Mouse (Mus musculus): Measurements from ENCODE around the gene Hist2h2aa2.
A peak's percentile ranks its signal among the peaks of the same experiment; 100 is the strongest.
"Not testable (repeated sequence)": the region's sequence is repeated elsewhere in the genome, so short reads cannot be mapped to it uniquely, and the experiment has no call there.

Gene Hist2h2aa2

DNA sequence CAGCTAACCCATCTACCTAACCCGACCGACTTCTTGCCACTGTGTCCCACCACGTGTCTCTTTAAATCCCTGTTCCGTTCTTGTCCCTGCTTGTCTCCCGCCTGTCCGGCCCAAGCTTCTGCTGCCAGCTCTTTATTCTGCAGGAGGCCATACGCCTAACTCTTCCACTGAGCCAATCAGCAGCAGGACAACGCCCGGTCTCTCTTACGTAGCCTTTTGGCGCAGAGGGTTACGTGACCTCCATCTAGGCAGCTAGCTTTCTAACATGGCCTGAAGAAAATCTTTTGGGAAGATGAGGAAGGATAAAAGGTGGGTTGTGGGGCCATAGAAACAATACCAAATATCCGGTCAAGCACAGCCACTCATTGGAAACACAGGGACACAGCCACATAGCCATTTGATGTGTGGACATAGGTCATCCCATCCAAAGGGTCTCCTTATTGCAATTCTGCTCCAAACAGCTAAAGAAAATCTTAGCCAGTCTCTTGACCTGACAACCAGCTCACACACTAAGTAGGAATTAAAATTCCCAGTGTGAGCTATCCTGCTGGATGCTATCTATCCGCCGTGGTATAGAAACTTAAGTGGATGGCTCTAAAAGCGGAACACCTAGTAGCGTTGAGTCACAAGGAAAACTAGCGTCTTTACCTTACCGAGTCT is 22.3 kb upstream of the Hist2h2aa2 start:
- peak; percentile 93 for DNase-seq (ENCODE audit: low read depth, low spot score)

DNA sequence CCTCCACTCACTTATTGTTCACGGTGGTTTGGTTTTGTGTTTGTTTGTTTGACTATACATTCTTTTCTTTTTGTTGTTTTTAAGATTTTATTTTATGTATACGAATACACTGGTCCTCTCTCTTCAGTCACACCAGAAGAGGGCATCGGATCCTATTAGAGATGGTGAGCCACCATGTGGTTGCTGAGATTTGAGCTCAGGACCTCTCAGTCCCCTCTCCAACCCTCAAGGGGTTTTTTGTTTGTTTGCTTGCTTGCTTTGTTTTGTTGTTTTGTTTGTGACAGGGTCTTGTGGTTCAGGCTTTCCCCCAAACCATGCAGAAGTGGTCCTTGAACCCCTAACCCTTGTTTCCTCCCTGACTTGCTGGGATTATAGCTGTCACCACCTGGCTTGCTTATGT is 21.5 kb upstream of the Hist2h2aa2 start:
- DNase-seq (ENCODE audit: low read depth, low spot score), result no peak

DNA sequence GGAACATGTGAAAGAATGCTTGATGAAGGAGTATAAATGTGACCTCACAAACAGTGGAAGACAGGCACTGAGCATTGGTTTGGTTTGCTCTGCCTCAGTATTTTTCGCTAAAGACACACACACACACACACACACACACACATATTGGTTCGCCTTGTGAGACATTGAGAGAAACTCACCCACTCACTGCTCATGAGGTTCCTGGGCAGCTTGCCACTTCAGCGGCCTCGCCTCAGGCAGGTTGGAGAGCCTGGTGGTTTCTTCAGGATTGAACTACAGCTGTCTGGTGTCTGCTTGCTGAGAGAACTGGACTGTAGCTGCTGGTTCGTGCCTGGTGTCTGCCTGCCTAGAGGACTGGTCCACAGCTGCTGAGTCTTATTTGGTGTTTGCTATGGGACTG is 20.1 kb upstream of the Hist2h2aa2 start:
- no peak for DNase-seq (ENCODE audit: low read depth, low spot score)

DNA sequence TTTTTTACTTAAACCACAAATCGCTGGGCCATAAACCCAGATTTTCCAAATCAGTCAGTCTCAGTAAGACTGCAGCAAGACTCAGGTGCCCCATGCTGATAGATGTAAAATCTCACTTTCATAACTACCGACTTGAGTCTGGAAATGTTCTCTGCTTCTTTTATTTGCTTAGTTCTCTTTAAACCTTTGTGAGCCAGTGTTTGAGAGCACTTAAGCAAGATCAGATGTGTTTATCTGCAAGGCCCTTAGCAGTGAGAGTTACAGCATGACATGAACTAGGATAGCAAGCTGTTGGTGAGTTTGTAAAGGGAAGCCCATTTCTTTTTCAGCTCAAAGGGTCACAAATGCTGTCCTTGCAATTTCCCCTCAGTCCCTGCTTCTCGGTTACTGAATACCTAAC is 17.1 kb upstream of the Hist2h2aa2 start:
- no peak for DNase-seq (ENCODE audit: low read depth, low spot score)

DNA sequence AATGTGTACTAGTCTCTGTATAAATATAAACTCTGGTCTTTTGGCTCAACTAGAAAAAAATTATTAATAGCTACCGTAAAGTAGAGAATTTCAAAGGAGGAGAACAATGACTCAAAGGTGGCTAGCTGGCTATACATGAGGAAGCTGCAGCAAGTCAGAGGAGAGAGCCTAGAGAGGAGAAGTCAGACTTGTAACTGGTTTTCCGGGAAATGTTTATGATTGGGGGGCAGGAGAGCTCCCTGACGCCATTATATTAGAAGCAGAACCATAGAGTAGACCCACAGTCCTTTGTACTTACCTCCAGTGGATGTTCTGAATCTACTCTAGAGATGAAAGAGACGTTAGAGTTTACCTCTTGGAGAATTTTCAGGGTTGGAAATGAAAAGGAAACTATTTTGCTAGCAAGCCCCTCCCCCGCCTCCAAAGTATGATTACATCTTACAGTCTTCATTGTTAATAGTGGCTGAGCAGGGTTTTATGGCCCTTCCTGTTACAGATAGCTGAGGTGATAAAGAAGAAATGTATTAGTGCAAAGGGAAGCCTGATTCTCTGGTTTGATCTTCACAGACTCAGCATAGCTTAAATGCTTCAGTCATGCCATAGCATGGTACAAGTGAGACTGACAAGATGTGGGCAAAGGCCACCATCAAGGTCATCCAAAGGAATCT is 16.0 kb upstream of the Hist2h2aa2 start:
- DNase-seq (ENCODE audit: low read depth, low spot score), result no peak

DNA sequence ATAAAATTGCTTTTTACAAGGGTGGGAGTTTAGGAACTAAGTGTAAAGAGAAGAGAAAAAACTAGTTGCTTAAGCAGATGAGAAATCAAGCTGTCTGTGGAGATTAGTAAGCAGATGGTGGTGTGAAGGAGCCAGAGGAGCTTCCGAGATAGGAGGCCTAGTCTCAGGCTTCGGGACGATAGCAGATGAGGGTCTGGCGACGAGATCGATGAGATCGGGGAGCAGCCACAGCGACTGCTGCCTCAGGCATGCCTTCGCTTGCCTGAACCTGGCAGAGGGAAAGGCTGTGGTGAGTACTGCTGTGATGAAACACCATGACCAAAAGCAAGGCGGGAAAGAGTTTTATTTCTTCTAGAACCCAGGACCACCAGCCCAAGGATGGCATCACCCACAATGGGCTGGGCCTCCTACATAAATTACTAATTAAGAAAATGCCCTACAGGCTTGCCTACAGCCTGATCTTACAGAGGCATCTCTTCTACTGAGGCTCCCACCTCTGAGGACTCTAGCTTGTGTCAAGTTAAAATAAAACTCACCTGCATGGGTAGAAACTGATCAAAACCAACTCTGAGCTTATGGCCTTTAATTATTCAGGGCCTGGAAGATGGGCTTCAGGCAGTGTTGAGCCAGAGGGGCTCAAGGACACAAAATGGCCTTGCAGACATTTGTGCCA is 14.7 kb upstream of the Hist2h2aa2 start:
- no peak for DNase-seq (ENCODE audit: low read depth, low spot score)

DNA sequence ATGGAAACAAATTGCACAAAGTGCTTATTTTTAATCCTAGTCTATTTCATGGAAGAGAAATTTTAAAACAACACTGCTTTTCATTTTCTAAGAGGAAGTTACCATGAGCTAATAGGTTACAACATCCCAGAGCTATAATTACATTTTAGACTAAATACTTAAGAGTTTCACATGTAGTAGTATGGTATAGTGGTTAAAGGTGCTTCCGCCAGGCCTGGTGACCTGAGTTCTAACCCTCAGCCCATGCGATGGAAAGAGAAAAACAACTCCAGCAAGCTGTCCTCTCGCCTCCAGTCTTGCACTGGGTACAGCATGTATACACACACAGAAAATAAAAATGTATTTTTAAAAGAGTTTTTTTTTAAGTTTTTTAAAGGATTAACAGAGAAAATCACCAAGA is 11.7 kb upstream of the Hist2h2aa2 start:
- no peak for DNase-seq (ENCODE audit: low read depth, low spot score)

DNA sequence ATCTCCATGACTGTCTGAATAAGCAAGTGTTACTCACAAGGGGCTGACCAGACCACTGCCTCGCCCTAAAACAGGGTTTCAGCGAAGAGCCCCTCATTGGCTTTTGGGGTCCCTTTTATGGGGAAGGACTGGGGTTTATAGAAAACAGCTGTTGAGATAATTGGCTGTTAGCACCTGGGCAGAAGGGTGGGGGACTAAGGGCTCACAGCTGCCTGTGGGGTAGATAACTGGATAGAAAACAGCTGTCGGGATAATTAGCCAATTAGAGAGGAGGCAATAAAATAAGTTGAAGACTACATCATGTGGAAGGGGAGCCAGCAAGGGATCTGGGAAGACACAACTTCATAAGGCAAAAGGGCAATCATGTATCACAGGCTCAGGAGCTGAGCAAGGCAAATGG is 10.8 kb upstream of the Hist2h2aa2 start:
- DNase-seq (ENCODE audit: low read depth, low spot score), result no peak

DNA sequence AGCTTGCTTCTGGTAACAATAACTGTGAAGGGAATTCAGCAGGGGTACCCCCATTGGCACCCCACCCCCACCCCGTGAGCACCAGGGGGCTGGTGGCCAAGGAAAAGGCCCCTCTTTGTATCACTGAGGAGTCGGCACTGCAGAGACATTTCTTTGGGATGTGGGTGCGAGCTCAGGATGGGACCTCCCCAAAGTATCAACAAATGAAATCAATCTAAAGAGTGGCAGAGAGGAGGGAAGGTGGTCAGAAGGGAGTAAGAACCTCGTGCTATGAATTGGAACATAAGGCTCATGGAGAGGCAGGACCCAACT is 8.9 kb upstream of the Hist2h2aa2 start:
- DNase-seq (ENCODE audit: low read depth, low spot score), result no peak

DNA sequence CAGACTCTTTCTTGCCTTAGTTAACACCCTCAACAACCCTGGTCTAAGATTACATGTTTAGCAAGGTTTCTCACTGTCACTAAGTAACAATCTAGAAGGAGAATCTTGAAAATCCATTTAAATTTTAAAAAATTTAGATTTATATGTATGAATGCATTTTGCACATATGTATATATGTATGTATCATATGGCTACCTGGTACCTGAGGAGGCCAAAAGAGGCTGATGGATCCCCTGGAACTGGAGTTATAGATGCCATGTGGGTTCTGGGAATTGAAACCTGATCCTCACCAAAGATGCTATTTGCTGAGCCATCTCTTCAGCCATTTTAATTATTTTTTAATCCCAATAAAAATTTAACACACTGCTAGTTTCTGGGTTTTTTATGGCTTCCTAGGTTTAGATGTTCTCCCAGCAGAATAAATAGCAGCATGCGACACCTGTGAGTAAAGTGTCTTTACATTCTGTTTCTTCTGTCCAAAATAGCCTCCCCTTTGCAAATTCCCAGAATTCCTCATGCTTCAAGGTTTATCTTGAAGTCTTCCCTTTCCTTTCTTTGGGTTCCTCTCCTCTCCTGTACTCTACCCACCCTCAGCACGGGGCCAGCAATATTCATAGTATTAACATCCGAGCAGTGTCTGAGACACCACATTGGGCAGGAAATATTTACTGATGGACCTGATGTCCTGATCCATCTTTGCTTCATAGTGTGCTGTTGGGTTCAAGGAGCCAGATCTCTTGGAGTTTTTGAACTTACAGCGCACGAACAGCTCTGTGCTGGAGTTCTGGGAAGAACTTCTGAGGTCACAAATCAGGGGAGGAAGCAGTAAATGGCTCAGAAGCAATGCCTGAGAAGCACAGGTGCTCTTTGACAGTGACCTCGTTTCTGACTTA is 8.3 kb upstream of the Hist2h2aa2 start:
- DNase-seq (ENCODE audit: low read depth, low spot score), result no peak

DNA sequence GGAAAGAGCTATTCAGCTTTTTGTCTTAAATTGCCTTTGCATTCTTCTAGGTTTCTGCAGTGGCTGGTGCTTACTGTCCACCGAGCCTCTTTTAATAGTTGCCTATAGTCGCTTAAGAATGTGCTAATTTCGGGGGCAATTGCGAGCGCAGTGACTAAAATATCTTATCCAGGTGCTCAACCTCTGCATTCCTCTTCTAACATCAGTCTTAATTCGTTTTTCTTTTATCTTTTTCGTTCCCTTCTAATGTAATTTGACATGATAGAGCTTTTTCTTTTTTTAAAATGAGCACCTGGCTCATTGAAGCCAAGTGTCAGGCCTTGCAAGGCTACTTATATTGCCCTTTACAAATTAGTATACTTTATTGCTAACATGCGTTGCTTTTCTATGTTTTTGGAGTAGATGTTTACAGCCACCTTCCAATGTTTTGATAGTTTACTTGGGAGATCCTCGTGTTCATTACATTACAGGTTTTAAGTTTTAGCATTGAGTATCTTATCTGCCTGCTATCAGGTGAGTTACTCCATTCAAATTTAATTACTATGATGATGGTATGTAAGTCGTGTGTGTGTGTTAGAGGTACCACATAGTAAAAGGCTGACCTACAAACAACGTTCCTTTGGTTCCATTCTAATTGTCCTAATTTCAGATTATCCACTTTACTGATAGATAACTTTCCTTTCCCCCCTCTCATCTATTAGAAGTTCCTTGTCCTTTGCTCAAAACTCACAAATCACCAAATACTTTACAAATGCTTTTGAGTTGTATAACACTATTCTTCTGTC is 7.5 kb upstream of the Hist2h2aa2 start:
- DNase-seq (ENCODE audit: low read depth, low spot score), result no peak

DNA sequence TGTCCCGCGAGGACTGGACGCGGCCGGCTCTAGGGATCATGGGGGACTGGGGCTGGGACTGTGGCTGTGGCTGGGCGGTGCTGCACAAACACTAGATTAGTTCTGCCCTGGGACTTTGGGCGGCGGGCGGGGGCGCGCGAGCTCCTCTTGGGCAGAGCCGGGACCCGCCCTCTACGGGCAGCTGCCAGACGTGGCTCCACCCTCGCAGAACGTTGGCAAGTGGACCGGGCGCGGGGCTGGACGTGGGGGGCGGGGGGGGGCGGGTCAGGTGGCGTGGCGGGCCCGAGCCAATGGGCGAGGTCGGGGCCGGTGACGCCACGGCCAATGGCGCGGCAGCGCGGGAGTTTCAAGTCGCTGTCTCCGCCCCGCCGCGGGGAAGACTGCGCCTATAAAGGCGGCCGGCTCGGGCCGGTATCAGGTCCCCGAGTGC is 6.4 kb upstream of the Hist2h2aa2 start, which contains the start of gene Hist2h3c1:
Hist2h3c1 (plus strand) TSS at position 259 of the 430 bp plus-strand sequence.
- not testable (repeated sequence) for DNase-seq (ENCODE audit: low read depth, low spot score)

DNA sequence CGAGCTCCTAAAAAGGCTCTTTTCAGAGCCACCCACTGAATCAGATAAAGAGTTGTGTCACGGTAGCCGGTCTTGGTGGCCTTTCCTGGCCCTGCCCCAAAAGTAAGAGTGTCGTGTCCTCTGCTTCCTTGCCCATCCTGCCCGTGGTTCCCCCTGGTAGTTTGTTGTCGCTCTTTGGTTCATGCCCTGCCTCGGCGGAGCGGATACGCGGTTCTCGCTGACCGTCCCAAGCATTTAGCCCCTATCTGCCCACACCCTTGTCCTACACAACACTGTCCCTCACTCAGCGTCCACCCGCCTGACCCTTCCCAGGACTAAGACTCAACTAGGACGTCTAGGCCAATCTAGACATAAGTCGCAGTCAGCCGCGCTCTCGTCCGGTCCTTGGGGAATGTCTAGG is 5.9 kb upstream of the Hist2h2aa2 start:
- DNase-seq (ENCODE audit: low read depth, low spot score), result not testable (repeated sequence)

DNA sequence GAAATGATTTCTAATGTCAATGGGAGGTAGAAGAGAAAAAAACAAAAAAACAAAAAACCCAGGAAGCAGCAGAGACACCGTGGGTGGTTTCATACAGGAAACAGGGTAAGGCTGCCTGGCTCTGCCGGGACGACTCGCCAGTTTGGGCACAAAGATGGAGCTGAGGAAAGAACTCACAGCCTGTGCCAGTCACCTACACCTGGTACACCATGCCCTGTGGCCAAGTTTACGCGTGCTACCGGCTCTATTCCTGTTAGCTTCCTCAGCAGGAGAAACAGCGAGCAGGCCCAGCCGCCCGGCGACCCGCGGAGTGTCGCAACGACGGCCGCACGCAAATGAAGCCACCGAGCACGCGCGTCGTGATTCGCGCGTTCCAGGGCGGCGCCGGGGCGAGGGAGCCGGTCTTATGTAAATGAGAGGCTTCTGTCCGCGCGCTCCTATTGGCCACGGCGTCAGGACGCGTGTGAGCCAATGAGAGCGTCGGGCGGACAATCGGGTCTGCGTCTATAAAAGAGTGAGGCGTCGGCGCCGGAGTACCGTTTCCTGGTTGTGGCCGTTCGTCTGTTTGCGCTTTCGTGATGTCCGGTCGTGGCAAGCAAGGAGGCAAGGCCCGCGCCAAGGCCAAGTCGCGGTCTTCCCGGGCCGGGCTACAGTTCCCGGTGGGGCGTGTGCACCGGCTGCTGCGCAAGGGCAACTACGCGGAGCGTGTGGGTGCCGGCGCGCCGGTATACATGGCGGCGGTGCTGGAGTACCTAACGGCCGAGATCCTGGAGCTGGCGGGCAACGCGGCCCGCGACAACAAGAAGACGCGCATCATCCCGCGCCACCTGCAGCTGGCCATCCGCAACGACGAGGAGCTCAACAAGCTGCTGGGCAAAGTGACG is 5.2 kb upstream of the Hist2h2aa2 start, which contains the start of gene Hist2h2aa1:
Hist2h2aa1 (plus strand) TSS at position 495 of the 884 bp plus-strand sequence.
- DNase-seq (ENCODE audit: low read depth, low spot score), result peak; percentile 88

DNA sequence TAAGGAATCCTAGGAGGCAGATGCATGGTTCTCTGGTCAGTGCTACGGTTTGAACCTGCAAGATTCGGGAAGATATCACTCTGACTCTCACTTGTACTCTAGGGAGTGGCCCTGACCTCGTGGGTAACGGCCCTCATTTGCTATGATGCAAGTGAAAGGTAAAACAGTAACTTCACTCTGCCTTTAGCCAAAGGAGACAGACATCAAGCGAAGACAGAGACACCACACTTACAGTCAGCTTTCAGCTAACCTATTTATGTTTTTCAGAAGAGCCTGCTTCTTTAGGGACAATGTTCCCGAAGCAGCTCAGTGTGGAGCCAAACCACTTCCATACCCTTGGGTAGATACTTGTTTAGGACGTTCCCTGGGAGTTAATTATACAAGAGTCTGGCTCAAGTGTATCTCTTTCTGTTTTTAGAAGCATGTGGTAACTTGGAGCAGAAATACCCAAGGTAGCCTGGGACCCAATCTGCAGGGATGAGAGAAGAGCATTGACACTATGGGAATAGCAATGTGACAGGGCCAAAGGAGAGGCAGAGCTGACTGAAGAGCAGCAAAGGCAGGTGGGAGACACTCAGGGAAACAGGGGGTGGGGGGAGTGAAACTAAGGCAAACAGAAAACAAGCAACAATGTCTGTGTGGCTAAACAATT is 4.0 kb upstream of the Hist2h2aa2 start:
- DNase-seq (ENCODE audit: low read depth, low spot score), result peak; percentile 53

DNA sequence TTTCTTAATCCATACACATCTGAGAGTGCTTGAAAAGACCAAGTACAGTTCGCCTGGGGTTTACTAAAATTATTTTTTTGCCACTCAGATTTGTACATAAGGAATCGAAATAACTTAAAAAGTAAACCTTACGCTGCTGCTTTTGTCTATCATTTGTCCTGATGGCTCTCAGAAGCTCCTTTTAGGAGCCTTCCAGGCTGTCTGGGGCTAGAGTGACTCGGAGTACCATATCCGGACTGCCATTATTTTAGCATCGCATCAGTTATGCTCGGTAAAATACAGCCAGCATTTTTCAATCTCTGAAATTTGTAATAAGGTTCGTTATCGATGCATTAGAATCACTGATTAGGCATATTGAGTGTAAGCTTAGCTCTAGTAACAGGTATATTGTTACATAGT is 722 bp upstream of the Hist2h2aa2 start:
- DNase-seq (ENCODE audit: low read depth, low spot score), result no peak

DNA sequence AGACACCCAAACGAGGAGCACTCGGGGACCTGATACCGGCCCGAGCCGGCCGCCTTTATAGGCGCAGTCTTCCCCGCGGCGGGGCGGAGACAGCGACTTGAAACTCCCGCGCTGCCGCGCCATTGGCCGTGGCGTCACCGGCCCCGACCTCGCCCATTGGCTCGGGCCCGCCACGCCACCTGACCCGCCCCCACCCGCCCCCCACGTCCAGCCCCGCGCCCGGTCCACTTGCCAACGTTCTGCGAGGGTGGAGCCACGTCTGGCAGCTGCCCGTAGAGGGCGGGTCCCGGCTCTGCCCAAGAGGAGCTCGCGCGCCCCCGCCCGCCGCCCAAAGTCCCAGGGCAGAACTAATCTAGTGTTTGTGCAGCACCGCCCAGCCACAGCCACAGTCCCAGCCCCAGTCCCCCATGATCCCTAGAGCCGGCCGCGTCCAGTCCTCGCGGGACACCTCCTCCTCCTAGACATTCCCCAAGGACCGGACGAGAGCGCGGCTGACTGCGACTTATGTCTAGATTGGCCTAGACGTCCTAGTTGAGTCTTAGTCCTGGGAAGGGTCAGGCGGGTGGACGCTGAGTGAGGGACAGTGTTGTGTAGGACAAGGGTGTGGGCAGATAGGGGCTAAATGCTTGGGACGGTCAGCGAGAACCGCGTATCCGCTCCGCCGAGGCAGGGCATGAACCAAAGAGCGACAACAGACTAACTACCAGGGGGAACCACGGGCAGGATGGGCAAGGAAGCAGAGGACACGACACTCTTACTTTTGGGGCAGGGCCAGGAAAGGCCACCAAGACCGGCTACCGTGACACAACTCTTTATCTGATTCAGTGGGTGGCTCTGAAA is 902 bp downstream of the Hist2h2aa2 start, which contains the start of gene Hist2h3c2:
Hist2h3c2 (minus strand) TSS at position 174 of the 840 bp plus-strand sequence.
- not testable (repeated sequence) for DNase-seq (ENCODE audit: low read depth, low spot score)

DNA sequence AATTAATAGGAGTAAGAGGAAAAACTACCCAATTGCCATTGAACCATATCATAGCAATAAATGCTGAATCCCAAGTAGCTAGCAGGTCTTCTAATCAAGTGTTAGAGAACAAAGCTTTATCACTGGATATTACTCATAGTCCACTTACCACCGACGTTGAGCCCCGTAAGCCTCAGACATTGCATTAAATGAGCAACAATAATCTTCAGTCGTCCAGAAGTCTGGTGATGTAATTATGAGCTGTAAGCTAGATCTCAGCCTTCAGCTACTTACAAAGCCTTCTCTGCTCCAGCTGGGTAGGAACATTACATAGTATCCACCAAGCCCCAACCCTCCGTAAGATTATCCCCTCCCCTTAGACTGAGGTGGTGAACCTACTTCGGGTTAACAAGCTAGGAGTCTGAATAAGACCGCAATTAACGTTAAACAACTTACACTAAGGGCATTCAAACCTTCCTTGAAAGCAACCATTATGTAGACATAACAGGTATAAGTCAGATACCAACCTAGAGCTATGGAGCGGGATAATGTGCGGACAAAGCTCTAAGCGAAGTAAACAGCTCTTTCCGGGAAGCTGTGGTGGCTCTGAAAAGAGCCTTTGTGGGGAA is 2.1 kb downstream of the Hist2h2aa2 start:
- DNase-seq (ENCODE audit: low read depth, low spot score), result no peak

Data from skeletal muscle tissue, adult 2 months (tissue).